Mouse (Mus musculus): ENCODE measurements around the gene Gm11034. TPM values are rescaled to one million over a fixed set of nuclear protein-coding genes. Genes with fewer than 3 reads are reported as not detected.

The Gm11034 gene
- total and polyA plus RNA-seq, 3 experiments: not detected

GRCm38 (mm10) chr8:72210710-72211109, 2.7 kb downstream of the Gm11034 start:
- no peak for DNase-seq

- no peak for DNase-seq
These were observed 3.2 kb downstream of the Gm11034 start for GRCm38 (mm10) chr8:72210222-72210621.

GRCm38 (mm10) chr8:72208582-72208981, 4.9 kb downstream of the Gm11034 start:
- DNase-seq: no peak

- DNase-seq: no peak
These were observed 15.4 kb downstream of the Gm11034 start for GRCm38 (mm10) chr8:72197997-72198396.

GRCm38 (mm10) chr8:72192065-72192464, 21.4 kb downstream of the Gm11034 start:
- DNase-seq: no peak

- no peak for DNase-seq
These were observed 23.3 kb downstream of the Gm11034 start for GRCm38 (mm10) chr8:72190215-72190539.

GRCm38 (mm10) chr8:72189417-72190214, 23.8 kb downstream of the Gm11034 start, which contains the start of gene Hsh2d:
Hsh2d (plus strand) TSS chr8:72189638.
- no peak for DNase-seq

GRCm38 (mm10) chr8:72187793-72188331, 25.6 kb downstream of the Gm11034 start:
- no peak for DNase-seq

- peak; percentile 49 for DNase-seq
These were observed 29.8 kb downstream of the Gm11034 start for GRCm38 (mm10) chr8:72183554-72184202.

GRCm38 (mm10) chr8:72177346-72177925, 36.0 kb downstream of the Gm11034 start:
- DNase-seq: peak; percentile 71

- DNase-seq: no peak
These were observed 43.7 kb downstream of the Gm11034 start for GRCm38 (mm10) chr8:72169681-72170249.

GRCm38 (mm10) chr8:72169098-72169668, 44.3 kb downstream of the Gm11034 start:
- no peak for DNase-seq

Other genes with a start within 250 kb of the Gm11034 start
- gene Cyp4f18, start 204.0 kb downstream of the Gm11034 start, total RNA-seq (2021): 10 to 100 TPM in 1 of 2 experiments, 1 to 10 TPM in 1; 8.1 to 15.7 TPM
- gene Cyp4f18, start 204.0 kb downstream of the Gm11034 start, polyA plus RNA-seq (2012; rRNA removed): 10.8 and 19.0 TPM in 2 replicates
- not detected for gene Olfr372, start 172.4 kb downstream of the Gm11034 start, total RNA-seq (2021)
- gene Olfr372, start 172.4 kb downstream of the Gm11034 start, polyA plus RNA-seq (2012; rRNA removed): not detected in 2 replicates
- gene Olfr373, start 130.5 kb downstream of the Gm11034 start, total RNA-seq (2021): not detected
- not detected in 2 replicates for gene Olfr373, start 130.5 kb downstream of the Gm11034 start, polyA plus RNA-seq (2012; rRNA removed)
- gene Olfr374, start 106.6 kb downstream of the Gm11034 start, total RNA-seq (2021): not detected
- not detected in 2 replicates for gene Olfr374, start 106.6 kb downstream of the Gm11034 start, polyA plus RNA-seq (2012; rRNA removed)
- gene Tpm4, start 78.7 kb downstream of the Gm11034 start, total RNA-seq (2021): 100 to 1,000 TPM; 188 to 222 TPM
- gene Tpm4, start 78.7 kb downstream of the Gm11034 start, polyA plus RNA-seq (2012; rRNA removed): 30.1 and 33.3 TPM in 2 replicates
- 10 to 100 TPM; 61.7 to 79.3 TPM for gene Rab8a, start 52.4 kb downstream of the Gm11034 start, total RNA-seq (2021)
- gene Rab8a, start 52.4 kb downstream of the Gm11034 start, polyA plus RNA-seq (2012; rRNA removed): 16.2 and 16.9 TPM in 2 replicates
- not detected for gene Hsh2d, start 24.0 kb downstream of the Gm11034 start, total RNA-seq (2021)
- 0.17 TPM in 1 of 2 replicates, not detected in the other for gene Hsh2d, start 24.0 kb downstream of the Gm11034 start, polyA plus RNA-seq (2012; rRNA removed)
- gene Cib3, start 799 bp downstream of the Gm11034 start, total RNA-seq (2021): not detected
- 0.07 TPM in 1 of 2 replicates, not detected in the other for gene Cib3, start 799 bp downstream of the Gm11034 start, polyA plus RNA-seq (2012; rRNA removed)
- gene Fam32a, start 6.1 kb upstream of the Gm11034 start, total RNA-seq (2021): 10 to 100 TPM; 58.6 to 63.8 TPM
- gene Fam32a, start 6.1 kb upstream of the Gm11034 start, polyA plus RNA-seq (2012; rRNA removed): 21.0 and 23.3 TPM in 2 replicates
- 10 to 100 TPM; 66.3 to 67.8 TPM for gene Ap1m1, start 26.4 kb upstream of the Gm11034 start, total RNA-seq (2021)
- gene Ap1m1, start 26.4 kb upstream of the Gm11034 start, polyA plus RNA-seq (2012; rRNA removed): 62.1 and 75.1 TPM in 2 replicates
- 10 to 100 TPM in 1 of 2 experiments, 1 to 10 TPM in 1; 6.4 to 17.1 TPM for gene Gm10282, start 91.6 kb upstream of the Gm11034 start, total RNA-seq (2021)
- gene Gm10282, start 91.6 kb upstream of the Gm11034 start, polyA plus RNA-seq (2012; rRNA removed): 0.10 and 0.33 TPM in 2 replicates
- 10 to 100 TPM; 34.4 to 53.0 TPM for gene Klf2, start 105.4 kb upstream of the Gm11034 start, total RNA-seq (2021)
- 94.5 and 128 TPM in 2 replicates for gene Klf2, start 105.4 kb upstream of the Gm11034 start, polyA plus RNA-seq (2012; rRNA removed)
- 10 to 100 TPM; 38.2 to 59.8 TPM for gene Eps15l1, start 207.8 kb upstream of the Gm11034 start, total RNA-seq (2021)
- gene Eps15l1, start 207.8 kb upstream of the Gm11034 start, polyA plus RNA-seq (2012; rRNA removed): 23.0 and 25.2 TPM in 2 replicates
- 1 to 10 TPM; 3.9 TPM for gene Calr3, start 230.2 kb upstream of the Gm11034 start, total RNA-seq (2021)
- 0.17 and 0.41 TPM in 2 replicates for gene Calr3, start 230.2 kb upstream of the Gm11034 start, polyA plus RNA-seq (2012; rRNA removed)
- gene 1700030K09Rik, start 230.2 kb upstream of the Gm11034 start, total RNA-seq (2021): 1 to 10 TPM; 9.6 to 10.0 TPM
- gene 1700030K09Rik, start 230.2 kb upstream of the Gm11034 start, polyA plus RNA-seq (2012; rRNA removed): 5.9 and 6.1 TPM in 2 replicates